Mouse (Mus musculus) frontal cortex, postnatal 36 days (tissue): ENCODE measurements around the gene Bckdk.

ENCODE experiments used
- DNase-seq, 2 experiments: peaks; one replicate each; pipeline ENCODE4 v3.0.0; 2022; ENCODE audit warnings: low spot score in 2 of 2

Gene Bckdk

GRCm38 (mm10) chr7:127903971-127904796, at the start of gene Bckdk:
Gene Bckdk (plus strand): TSS chr7:127904082.
- peak; percentile 81 to 83 for DNase-seq

- DNase-seq: no peak
Measured at GRCm38 (mm10) chr7:127858258-127858657, 45.6 kb upstream of the Bckdk start.

DNA sequence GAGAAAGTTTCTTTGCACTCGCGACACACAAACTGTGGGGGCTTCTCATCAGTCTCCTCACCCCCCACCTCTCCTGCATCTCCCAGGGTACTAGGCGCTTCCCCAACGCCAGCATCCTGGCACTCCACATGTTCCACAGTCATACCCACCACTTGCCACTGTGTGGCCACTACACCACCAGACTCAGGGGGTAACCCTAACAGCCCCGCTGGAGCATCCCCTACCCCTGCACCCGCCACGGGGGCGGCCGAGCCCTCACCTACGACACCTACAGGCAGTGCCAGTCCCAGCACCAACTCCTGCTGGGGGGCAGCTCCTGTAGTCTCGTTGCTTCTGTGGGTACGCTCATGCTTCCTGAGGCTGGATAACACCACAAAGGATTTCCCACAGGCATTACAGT, 37.4 kb upstream of the Bckdk start:
- DNase-seq: no peak

DNA sequence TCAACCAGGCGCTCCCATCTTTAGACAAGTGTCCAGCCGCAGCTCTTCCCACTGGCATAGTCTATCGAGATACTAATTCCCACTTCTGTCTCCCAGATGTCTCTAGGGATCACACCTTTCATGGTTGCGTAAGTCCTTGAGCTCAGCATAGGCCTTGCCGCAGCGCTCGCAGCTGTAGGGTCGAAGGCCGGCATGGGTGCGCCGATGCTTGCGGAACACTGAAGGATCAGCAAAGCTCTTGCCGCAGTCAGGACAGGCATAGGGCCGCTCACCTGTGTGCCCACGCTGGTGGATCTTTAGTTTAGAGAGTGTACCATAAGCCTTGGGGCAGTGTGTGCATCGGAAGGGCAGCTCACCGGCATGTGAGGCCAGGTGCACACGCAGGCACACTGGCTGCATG, 36.2 kb upstream of the Bckdk start:
- DNase-seq: no peak

- DNase-seq: peak; percentile 22 to 59
Measured at GRCm38 (mm10) chr7:127869149-127869810, 34.6 kb upstream of the Bckdk start.

GRCm38 (mm10) chr7:127870136-127870821, 33.6 kb upstream of the Bckdk start:
- DNase-seq: no peak

GRCm38 (mm10) chr7:127874812-127875626, 28.9 kb upstream of the Bckdk start:
- no peak for DNase-seq

DNA sequence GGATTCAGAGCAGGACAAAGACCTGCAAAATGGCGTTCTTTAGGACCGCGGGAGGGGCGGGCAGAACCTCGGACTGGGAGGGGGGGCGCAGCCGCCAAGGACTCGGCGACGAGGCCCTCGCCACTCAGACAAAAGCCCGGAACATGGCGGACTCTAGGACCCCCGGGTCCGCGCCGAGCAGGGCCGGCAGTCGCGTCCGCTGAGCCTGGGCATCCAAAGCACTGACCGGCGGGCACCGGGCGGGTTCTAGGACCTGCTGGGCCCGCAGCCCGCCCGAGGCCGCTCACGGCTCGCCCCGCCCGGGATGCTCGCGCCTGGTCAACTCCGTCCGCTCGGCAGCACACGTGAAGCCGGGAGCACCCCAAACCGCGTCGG, 28.3 kb upstream of the Bckdk start:
- DNase-seq: peak; percentile 93 to 95

DNA sequence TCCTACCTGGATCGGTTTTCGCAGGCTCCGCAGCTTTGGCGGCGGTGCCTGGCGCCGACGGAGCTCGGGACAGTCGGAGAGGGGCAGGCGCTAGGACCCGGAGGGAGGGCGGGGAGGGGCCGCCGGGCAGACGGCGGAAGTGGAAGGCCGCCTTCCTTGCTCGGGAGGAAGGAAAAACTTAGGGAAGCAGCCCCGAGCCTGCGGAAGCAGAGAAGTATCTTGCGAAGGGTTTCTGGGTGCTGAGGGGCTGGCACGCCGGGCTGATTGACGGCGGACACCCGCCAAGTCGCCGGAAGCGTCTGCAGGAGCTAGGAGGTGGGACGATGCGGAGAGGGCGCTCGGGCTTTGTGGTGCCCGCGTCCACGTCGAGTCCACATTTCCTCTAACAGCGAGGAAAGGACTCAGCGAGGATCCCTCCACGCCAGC, 27.8 kb upstream of the Bckdk start, which contains the start of gene Zfp646:
Gene Zfp646, plus strand, starts transcription at position 181 of the 426 bp plus-strand sequence.
- peak in 1 of 2 experiments; percentile 75 for DNase-seq

GRCm38 (mm10) chr7:127876467-127877348, 27.2 kb upstream of the Bckdk start, which contains the start of gene Zfp668:
Gene Zfp668 (minus strand): TSS chr7:127876828.
- DNase-seq: peak; percentile 90 to 91

- no peak for DNase-seq
Measured at GRCm38 (mm10) chr7:127879301-127879700, 24.6 kb upstream of the Bckdk start.

GRCm38 (mm10) chr7:127880431-127880830, 23.5 kb upstream of the Bckdk start:
- no peak for DNase-seq

- DNase-seq: peak in 1 of 2 experiments; percentile 19
Measured at GRCm38 (mm10) chr7:127885951-127886350, 17.9 kb upstream of the Bckdk start.

DNA sequence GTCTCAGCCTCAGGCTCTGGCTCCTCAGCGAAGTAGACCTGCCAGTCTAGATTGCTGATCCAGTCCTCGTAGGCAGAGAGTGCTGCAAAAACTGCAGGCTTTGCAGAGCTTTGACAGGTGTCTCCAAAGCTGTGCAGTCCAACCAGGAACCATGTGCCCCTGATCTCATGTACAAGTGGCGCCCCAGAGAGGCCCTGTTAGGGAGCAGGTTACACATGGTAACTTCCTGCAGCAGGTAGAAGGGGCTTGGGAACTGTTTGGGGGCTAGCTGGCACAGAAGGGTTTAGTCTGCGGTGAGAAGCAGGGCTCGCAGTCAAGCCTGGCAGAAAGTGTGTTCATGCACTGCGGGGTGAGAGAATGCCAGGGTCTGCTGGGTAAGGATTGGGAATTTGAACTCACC, 17.3 kb upstream of the Bckdk start:
- DNase-seq: no peak

- DNase-seq: no peak
Measured at GRCm38 (mm10) chr7:127887191-127887590, 16.7 kb upstream of the Bckdk start.

DNA sequence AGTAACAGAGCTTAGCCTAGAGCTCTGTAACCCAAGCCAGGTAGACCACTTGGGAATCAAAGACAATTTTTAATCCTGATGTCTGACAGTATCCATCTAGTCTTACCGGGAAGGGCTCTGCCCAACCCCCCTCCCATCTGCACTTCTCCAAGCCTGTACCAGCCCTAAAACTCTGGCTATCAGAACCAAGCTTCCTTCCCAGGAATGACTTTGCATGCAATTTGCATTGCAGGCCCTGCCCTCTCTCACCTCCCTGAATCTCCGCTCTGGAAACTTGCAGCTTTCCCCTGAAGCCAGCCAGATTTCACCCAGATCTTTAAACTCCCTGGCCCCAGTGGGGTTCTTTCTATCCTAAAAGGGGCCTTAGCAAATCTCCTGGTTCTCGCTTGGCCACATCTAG, 16.1 kb upstream of the Bckdk start:
- DNase-seq: no peak

- DNase-seq: no peak
Measured at GRCm38 (mm10) chr7:127888821-127889220, 15.1 kb upstream of the Bckdk start.

DNA sequence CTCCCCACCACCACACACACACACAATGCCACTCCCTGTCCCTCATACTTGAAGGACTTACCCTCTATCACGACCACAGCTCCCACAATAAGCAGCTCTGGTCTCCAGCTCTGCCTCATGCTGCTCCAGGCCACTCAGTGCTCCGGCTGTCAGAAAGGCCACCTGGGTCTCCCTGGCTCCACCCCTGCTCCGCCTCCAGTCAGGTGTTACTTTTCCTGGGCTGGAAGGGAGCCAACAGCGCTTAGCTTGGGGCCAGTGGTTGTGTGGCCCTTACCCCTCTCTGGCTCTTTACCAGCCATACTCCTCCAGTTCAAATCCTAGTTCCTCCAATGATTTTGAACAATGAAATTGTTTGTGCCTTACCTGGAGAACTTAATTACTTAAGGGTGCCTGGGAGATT, 13.1 kb upstream of the Bckdk start, which contains the start of gene Prss53:
Gene Prss53, minus strand, starts transcription at position 173 of the 400 bp plus-strand sequence.
- DNase-seq: no peak

DNA sequence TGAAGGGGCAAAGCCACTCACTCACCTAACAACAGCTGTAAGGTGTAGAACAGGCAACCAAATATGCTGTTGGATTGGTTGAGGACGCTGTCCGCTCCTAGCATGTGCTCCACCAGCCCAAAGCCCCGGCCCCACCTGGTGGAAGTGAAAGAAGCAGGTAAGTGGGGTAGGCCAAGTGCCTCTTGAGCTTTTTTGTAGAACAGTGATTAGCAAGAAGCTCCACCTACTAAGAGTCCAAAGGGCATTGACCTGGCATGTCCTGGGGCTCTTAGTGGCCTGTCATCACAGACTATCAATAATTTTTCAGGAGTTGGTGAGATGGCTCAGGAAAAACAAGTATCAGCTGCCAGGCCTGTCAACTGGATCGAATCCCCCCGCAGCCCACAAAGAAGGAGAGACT, 9.4 kb upstream of the Bckdk start:
- DNase-seq: no peak

- DNase-seq: peak; percentile 92 to 97
Measured at GRCm38 (mm10) chr7:127895442-127895841, 8.4 kb upstream of the Bckdk start, which contains the start of the genes Gm21974 and Vkorc1. Gene Gm21974 (minus strand): TSS chr7:127895454. Gene Vkorc1 (minus strand): TSS chr7:127895617.
